Mouse (Mus musculus) CD8-positive naive resting alpha-beta T cell, adult 2 months (primary cell): ENCODE results near the gene Med15.
A peak's percentile ranks its signal among the peaks of the same experiment; 100 is the strongest.

Source experiments
- DNase-seq, 2 experiments: peaks; one replicate each; pipeline ENCODE4 v3.0.0; 2022; ENCODE audit warnings: low read depth in 2 of 2, low spot score in 2 of 2

The Med15 gene

DNA sequence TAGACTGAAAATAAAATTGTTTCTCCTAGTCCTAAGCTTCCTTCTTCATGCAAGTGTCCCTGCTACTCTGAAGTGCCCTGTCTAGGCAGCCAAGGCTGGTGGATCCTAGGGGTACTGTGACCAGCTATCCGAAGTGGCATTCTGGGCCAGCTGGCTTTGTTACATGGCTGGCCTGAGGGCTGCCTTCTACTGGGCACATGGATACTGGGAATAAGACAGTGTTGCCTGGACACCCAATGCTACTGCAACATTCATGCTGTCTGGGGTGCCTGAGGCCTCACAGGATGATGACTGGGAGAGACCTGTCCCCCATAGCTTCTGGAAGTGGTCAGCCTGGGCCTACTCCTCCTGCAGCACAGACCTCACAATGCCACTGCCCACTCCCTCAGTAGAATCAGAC lies 82.0 kb downstream of the Med15 start:
- DNase-seq: no peak

DNA sequence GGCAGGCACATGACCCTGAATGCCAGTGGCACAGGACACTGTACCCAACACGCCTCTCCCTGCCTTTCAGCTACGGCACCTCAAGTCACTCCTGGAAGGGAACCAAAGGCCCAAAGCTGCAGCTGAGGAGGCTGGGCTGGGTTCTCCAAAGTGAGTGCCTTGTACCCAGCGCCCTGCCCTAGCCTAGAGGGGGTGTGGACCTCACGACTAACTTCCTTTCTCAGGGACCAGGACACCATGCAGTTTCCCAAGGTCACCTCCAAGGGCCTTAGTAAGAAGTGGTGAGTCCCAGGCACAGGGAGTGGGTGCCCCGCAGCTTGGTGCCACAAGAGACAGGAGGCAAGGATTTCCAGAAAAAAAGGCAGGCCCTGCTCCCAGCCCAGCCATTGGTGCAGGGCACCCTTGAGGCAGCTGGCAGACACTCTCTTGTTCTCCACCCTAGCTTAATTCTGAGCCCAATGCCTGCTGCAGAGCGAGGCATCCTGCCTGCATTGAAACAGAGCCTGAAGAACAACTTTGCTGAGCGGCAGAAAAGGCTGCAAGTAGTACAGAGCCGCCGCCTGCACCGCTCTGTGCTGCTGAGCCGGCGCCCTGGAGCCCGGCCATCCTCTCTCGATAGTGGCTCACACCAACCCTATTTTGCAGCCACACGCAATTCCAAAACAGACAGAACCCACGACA lies 82.6 kb downstream of the Med15 start:
- no peak for DNase-seq

DNA sequence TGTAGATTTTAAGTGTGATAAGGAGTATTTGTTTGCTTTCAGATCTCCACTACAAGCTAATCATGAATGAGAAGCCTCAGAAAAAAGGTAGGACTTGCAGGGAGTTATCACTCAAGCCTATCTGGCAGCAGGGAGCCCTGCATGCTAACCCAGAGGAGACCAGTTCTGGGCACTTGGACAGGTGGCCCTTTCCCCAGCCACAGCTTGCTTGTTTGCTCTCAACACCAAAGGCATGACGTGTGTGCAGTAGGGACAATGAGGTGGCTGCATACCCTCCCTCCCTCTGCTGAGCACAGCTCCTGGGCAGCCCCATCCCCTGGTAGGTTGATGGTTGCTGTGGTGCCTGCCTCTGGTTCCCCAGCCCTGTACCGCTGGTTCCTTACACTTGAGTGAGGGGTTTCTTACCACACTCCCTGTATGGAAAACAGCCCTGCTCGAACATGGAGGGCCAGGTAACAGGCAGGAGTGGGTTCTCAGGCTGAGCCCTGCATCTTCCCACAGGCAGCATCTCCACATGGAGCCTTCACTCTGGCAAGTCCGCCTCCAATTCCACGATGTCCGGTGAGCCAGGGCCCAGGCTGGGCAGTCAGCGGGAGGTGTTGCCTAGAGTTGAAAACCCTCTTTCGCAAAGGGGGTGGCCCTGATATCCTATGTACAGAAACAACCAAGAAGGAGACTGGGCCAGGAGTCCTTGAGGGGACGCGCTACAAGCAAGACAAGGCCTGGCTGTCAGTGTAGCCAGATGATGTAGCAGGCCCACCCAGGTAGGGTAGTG lies 84.9 kb downstream of the Med15 start:
- DNase-seq: no peak

DNA sequence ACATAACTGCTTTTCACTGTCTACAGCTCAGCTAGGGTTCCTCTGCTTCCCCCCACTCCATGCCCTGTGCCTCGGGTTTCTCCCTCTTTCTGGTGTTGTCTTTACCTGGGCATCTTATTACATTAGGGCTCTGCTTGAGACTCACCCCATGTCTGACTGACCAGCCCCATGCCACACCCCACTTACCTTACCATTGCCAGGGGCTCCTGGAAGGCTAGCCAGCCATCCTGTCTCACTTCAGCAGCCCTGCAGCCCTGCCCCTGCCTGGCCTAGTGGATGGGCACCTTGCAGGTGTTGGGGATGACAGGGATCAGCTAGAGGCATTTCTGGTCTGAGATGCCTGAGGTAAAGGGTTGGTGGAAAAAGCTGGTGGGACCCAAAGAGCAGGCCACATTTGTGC lies 85.5 kb downstream of the Med15 start:
- no peak for DNase-seq

DNA sequence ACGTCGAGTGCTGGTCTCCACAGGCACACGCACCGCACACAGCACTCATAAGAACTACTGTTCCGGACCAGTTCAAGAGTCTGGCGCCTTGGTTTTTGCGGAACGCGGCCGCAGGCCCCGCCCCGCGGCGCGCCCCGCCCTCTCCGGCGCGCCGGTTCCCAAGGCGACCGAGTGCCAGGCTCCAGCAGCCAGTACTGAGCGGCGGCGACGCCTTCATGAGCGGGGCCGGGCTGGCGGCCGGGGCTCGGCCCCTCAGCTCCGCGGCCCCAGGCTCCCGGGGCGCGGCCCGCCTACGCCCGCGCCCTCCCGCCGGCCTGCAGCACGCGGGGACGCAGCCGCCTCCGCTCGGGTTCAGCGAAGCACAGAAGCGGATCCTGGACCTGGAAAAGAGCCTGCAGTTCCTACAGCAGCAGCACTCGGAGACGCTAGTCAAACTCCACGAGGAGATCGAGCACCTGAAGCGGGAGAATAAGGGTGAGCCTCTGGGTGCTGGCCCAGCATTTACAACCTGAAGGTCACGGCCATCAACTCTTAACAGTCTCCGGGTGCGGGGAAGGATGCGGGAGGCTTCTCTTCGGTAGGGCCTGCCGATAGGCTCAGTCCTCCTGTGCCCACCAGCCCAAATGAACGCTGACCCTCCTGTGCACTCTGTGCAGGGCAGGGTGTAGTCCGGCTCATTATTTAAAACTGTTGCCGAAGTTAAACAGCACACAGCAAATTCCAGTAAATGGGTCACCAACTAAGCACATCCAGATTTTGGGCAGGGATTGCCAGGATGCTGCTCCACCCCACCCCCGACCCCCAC lies 86.2 kb downstream of the Med15 start, which contains the start of gene Ccdc74a:
TSS of gene Ccdc74a (plus strand) at position 161 of the 805 bp plus-strand sequence.
- DNase-seq: peak; percentile 28 to 56

DNA sequence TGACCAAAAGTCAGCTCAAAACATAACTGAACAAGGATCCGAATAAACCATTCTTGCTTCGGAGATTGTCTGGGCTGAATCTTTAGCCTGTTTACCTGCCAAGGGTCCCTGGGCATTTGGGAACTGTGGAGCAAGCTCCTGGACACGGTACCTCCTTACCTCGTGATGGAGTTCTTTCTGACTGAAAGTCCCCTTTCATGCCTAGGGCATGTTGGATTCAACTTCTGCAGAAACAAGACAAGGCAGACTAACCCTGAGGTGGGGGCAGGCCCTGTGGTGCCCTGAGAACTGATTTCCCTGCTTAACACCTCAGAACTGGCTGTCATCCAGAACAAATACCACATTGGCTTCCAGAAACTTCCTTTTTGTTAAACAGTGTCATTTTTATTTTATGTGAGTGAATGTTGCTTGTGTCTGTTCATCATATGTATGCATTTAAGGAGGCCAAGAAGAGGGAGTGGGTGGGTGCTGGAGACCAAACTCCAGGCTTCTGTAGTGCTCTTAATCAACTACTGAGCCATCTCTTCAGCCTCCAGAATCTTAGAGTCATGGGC lies 89.2 kb downstream of the Med15 start:
- DNase-seq: no peak

DNA sequence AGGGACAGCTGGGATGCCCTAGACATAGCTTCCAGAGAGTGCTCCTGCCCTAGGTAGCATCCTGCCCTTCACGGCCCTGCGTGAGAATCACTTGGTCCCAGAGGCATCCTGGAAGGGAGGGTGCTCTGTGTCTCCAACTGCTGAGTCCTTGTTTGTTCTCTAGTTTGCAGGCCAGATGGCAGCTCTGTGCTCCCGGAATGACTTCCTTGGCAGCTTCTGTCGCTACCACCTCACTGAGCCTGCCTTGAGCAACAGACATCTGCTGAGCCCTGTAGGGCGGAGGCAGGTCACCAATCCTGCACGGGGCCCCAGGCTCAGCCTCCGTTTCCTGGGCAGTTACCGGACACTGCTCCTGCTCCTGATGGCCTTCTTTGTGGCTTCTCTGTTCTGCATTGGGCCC lies 90.4 kb downstream of the Med15 start:
- no peak for DNase-seq

DNA sequence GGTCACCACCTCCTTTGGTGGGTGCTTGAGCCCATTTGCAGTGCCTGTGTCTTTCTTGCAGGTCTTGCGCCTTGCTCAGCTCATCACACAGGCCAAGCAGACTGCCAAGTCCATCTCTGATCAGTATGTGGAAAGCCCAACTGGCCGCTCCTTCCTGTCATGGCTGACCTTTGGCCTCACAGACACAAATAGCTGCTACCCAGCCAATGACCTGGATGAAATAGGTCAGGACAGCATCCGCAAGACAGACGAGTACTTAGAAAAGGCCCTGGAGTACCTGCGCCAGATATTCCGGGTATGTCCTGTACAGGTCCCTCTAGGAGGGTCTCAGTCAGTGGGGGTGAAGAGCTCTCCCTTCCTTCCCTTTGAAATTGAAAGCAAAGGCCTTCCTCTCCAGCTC lies 91.4 kb downstream of the Med15 start:
- no peak for DNase-seq

DNA sequence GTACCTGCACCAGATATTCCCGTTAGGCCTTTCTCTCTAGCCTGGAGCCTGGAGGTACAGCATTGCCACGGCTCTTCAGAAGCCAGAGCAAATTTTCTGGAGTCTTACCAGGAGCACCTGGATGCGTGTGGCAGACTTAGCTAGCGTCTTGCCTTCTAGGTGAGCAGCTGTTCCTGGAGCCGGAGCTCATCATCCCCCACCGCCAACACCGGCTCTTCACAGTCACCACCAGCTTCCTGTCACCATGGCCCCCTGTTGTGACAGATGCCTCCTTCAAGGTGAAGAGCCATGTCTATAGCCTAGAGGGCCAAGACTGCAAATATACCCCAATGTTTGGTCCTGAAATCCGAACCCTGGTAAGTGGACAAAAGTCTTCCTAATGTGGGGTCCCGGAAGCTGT lies 92.0 kb downstream of the Med15 start:
- no peak for DNase-seq

DNA sequence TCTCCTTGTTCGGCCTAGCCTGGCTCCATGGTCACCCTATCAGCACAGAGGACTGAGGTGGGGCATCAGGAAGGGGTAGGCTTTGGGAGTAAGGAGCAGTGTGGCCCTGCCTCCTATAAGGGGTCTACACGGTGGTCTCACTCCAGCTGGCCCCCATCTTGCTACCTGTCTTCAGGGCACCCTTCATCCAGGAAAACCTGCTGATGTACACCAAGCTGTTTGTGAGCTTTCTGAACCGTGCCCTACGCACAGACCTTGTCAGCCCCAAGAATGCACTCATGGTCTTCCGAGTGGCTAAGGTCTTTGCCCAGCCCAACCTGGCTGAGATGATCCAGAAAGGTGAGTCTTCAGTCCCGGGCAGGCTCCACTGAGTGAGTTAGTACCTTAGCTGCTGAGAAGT lies 92.7 kb downstream of the Med15 start:
- no peak for DNase-seq

DNA sequence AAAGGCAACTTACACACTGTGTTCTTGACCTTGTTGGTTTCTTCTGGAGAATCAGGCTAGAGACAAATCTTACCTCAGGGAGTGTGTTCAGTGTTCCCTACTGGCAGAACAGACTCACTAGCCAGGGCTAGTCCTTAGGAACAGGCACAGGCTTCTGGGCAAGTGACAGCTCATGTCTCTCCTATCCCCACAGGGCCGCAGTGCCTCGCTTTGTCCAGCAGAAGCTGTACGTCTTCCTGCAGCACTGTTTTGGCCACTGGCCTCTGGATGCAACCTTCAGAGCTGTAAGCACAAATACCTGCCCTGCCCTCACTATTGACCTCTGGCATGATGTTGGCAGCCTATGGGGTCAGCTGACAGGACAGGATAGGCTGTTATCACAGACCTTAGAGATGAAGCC lies 93.6 kb downstream of the Med15 start:
- DNase-seq: no peak

DNA sequence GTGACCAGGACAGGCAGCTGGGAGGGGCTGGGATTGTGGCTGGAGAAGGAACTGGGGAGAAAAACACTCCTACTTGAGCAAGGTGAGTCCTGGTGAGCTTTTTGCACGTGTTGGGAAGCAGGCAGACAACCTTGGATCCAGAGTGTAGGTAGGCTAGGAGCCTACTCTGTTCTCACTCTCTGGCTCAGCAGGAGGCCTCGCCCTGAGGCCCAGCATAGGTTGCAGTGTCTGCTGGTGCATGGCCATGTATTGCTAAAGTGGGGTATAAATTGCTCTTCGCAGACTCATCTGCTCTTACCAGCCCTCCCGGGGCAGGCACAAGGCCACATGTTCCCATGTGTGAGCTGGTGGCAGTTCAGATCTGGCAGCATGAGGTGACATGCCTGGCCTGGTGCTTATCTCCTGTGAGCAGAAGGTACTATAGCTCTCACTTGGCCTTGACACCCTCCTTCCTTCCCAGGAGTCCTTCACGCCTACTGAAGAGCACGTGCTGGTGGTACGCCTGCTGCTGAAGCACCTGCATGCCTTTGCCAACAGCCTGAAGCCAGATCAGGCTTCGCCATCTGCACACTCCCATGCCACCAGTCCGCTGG lies 94.6 kb downstream of the Med15 start:
- DNase-seq: no peak

DNA sequence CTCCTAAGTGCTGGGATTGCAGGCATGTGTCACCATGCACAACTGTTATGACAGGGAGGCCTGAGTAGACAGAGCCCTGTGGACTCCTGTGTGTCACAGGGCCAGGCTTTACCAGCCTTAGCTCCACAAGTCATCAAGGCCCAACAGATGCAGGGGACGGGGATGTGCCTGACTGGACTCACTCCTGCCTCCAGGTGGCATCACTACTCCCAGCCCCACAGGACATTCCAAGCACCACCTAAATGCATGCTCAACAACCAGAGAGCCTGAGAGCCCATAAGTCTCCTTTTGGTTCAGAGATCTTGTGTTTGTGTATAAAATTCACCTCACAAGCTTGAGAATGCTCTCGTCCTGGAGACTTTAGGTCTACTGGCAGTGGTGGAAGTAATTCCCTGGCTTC lies 95.1 kb downstream of the Med15 start:
- no peak for DNase-seq

DNA sequence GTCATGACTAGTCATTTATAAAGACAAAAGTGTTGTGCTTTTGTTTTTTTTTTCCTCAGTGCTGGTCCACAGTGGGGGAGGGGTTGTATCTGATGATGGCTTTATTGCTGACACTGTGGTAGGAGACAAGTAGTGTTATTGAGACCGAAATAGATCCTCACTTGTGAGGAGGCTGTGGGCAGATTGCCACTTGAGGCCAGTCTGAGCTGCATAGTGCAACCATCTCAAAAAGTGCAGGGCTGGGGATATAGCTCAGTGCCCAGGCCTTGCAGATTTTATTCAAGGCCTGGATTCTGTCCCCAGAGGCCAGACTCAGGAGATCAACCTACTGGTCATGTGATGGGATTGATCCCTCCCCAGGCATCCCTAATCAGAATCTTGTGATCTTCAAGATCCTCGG lies 95.8 kb downstream of the Med15 start:
- DNase-seq: no peak

DNA sequence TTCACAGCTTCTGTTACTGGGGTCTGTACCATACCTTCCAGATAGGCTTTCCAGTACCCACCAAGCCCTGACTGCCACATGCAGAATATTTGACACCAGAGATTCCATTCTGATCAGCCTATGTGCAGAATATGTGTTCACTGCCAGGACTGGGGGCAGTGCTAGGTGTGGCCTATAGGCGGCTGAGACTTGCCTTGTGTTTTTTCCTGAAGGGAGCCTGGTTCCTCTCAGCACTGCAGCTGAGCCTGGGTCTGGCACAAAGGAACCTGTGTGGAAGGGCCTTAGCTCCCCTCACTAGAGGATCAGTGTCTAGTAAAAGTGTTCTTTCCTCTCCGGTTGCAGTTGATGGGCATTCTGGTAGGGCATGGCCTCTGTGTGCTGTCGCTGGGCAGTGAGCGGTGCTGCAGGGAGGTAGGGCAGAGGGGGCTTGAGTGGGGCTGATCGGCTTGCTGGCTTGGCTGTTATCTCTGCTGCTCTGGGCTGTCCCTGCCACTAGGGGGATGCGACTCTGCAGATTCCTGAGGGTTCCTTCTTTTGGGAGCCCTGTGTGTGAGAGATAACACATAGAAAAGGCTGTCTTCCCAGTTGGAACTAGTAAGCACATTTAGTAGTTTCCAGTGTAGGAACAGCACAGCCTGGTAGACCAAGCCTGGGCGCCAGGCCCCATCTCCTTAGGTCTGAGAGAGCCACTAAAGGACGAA lies 99.1 kb downstream of the Med15 start:
- no peak for DNase-seq

DNA sequence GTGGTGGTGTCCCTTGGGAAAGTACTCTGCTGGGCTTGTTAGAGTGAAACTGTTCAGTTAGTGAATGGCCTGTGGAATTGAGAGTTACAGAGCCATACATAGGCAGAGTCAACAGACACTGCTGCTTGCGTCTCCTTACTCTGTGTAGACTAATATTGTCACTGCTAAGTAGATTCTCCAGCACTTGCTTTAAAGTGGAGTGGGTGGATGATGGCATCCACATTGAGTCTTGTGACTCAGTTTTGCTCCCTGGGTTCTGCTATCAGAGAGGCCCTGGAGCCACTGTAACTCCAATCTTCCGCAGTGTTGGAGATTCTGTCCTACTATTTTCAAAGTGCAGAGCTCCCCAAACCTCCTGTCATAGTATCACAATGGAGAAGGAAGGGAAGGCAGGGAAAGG lies 100.1 kb downstream of the Med15 start:
- no peak for DNase-seq

DNA sequence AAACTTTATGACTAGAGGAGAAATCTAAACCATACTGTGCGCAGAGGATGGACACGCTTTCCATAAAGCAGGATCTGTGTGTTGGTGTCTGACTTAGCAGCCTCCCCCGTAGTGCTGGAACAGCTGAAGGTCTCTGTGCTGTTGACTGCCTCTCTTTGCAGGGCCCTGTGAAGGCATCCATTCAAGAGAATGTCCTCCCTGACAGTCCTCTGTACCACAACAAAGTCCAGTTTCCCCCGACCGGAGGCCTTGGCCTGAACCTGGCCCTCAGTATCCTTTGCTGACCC lies 106.5 kb downstream of the Med15 start:
- DNase-seq: no peak

DNA sequence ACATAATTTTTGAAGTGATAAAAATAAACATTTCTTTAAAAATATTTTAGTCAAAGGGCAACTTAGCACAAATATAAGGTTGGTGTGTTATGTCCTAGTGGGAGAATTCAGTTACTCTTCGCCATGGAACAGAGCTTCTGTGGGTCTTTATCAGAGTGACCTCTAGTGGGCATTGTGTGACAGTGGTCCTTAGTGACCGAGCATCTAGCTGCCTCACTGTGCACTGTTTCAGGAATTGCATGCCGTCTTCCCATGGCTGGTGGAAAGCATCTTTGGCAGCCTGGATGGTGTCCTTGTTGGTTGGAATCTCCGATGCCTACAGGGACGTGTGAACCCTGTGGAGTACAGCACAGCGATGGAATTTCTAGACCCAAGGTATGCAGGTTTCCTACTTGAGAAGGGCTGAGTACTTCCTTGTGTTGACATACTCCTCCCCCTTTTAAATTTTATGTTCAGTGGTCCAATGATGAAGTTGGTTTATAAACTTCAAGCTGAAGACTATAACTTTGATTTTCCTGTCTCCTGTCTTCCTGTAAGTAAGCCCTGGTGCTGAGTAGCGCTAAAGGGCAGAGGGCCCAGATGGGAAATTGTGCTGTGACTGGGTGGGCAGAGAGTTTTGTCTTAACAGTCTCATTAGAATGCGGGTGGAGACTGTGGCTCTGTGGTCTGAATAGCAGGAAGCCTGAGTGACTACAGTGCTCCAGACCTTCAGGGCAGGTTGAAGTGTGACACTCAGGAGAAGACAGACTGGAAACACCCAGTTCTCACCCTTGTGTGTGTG lies 107.0 kb downstream of the Med15 start:
- DNase-seq: no peak

DNA sequence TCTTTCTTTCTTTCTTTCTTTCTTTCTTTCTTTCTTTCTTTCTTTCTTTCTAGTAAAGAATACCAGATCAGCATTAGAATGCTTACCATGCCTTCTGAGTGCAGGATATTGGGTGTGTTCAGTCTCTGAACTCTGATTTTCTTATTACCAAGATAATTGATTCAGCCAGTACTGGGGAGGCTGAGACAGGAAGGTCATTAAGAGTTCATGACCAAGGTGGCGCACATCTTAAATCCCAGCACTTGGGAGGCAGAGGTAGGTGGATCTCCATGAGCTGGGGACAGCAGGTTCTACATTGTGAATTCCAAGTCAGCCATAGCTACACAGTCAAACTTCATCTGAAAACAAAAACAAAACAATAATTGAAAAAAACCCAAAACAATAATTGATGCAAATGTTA lies 110.8 kb downstream of the Med15 start:
- DNase-seq: no peak
